Mouse (Mus musculus): ENCODE measurements around the gene March10.

GRCm38 (mm10) chr11:105385266-105385665, 71.3 kb downstream of the March10 start:
- TF ChIP-seq FLI1 (IDR thresholded peaks at IDR 0.05; ENCODE audit: low read length) (no peak), GATA1 (IDR thresholded peaks at IDR 0.05; ENCODE audit: borderline replicate concordance, low read length) (no peak)

Data from megakaryocyte, embryonic 14.5 days (primary cell).